Mouse (Mus musculus): ENCODE data around the gene Kera. TPM values are rescaled to one million over a fixed set of nuclear protein-coding genes. Genes with fewer than 3 reads are reported as not detected.

Kera gene
- total RNA-seq, 2 experiments from 2014 or later, result not detected

Other genes with a start within 250 kb of the Kera start
- gene Dcn, start 127.3 kb upstream of the Kera start, total RNA-seq (2014; fragmentation: Nextera tagmentation), result not detected in 2 replicates
- not detected in 2 replicates for gene Dcn, start 127.3 kb upstream of the Kera start, total RNA-seq (2017)
- gene Lum, start 41.8 kb upstream of the Kera start, total RNA-seq (2014; fragmentation: Nextera tagmentation), result not detected in 2 replicates
- not detected in 2 replicates for gene Lum, start 41.8 kb upstream of the Kera start, total RNA-seq (2017)
- not detected in 2 replicates for gene Epyc, start 37.2 kb downstream of the Kera start, total RNA-seq (2014; fragmentation: Nextera tagmentation)
- gene Epyc, start 37.2 kb downstream of the Kera start, total RNA-seq (2017), result not detected in 2 replicates
- not detected in 2 replicates for gene Ccer1, start 86.2 kb downstream of the Kera start, total RNA-seq (2014; fragmentation: Nextera tagmentation)
- gene Ccer1, start 86.2 kb downstream of the Kera start, total RNA-seq (2017), result not detected in 2 replicates
- not detected in 2 replicates for gene C030005K15Rik, start 119.9 kb downstream of the Kera start, total RNA-seq (2014; fragmentation: Nextera tagmentation)
- not detected in 2 replicates for gene C030005K15Rik, start 119.9 kb downstream of the Kera start, total RNA-seq (2017)